Mouse (Mus musculus): ENCODE measurements around the gene Fgfr2.
"Not testable (repeated sequence)": the region's sequence is repeated elsewhere in the genome, so short reads cannot be mapped to it uniquely, and the experiment has no call there.

The Fgfr2 gene

DNA sequence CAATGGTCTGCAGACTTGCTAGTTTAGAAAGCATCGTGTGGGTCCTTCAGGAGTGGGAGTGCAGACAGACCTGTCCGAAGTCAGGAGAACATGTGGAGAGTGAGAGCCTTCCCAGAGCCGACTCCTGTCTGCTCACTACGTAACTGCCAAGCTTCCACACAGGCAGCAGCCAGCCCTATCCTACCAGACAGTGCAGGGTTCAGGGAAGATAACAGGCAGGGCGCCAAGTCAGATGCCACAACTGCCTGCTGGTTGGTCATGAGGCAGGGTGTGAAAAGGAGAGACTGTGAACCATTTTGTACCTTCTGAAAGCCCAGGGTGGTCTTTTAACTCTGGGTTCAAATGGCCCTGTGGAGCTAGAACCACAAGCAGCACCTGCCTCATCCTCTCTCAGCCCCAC is 553.1 kb downstream of the Fgfr2 start:
- in situ Hi-C loops (cut with MboI; ENCODE audit: unreplicated experiment in 2 of 2): loop anchor here (25.0 kb wide), 2 partner anchors 1067 to 1208 kb away; partner anchors contain the start of genes 2310057M21Rik (in 1 of the 2), Edrf1 (in 1 of the 2) and Pstk (in 1 of the 2)

DNA sequence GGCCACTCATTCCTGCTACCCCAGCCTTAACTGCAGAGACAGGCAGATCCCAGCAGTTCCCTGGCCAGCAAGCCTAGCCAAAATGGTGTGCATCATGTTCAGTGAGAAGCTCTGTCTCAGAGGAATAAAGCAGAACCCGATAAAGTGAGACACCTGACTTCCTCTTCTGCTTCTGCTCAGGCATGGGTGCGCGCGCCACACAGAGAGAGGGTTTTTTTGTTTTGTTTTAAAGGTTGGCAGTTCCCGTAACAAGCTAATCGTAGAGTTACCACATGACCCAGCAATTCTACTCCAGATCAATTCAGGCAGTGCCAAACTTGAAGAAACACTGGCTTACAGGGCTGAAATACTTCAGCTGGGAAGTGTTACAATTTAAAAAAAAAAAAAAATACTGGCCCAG is 554.3 kb downstream of the Fgfr2 start:
- in situ Hi-C loops (cut with MboI; ENCODE audit: unreplicated experiment in 2 of 2): loop anchor here (10.0 to 25.0 kb wide), 3 partner anchors 326 to 1207 kb away; partner anchors contain the start of genes 2310057M21Rik (in 1 of the 2), Edrf1 (in 1 of the 2) and Pstk (in 1 of the 2)

DNA sequence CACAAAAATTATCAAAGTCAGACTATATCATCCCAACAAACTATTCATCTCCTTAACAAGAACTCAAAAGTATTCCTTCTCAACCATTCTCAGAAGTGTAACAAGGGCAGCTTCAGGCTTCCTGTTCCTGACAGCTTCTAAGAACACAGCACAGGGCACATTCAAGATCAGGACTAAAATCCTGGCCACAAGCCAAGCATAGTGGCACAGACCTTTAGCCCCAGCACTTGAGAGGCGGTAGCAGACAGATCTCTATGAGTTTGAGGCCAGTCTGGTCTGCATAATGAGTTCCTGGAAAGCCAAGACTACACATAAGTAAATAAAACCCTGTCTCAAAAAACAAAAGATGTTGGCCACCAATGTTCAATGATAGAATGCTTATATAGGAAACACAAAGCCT is 557.3 kb downstream of the Fgfr2 start:
- in situ Hi-C loops (cut with MboI; ENCODE audit: unreplicated experiment in 2 of 2): loop anchor here (10.0 to 25.0 kb wide), 3 partner anchors 329 to 1204 kb away; partner anchors contain the start of genes 2310057M21Rik (in 1 of the 2), Edrf1 (in 1 of the 2) and Pstk (in 1 of the 2)

DNA sequence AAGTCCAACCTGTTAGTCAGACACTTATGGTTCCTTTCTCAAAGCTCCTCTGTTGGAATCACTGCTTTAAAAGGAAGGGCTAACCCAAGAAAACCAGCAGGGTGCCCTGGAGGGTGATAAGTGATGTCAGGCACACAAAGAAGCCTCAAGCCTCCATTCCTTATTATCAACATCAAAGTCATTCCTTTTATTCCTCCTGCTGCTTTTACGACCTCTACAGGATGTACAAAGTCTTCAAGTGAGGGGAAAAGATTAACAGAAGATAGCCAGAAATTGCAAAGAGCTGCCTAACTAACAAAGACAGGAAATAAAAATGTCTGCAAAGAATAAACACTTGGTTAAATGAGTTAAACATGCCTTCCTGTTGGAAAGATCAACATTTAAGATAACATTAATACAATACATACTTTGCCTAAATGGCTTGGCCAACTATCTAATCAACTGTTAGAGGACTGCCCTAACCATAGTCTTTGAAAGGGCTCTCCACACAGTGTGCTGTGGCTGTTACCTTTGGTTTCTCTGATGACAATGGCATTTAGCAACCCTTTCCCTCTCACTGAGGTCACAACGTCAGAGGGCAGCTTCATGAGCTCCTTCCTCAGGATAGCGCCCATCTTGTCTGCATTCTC is 563.9 kb downstream of the Fgfr2 start:
- in situ Hi-C loops (cut with MboI; ENCODE audit: unreplicated experiment in 2 of 2): loop anchor here (5.0 to 25.0 kb wide), 6 partner anchors 332 to 1197 kb away; partner anchors contain the start of genes 2310057M21Rik (in 1 of the 2), Edrf1 (in 1 of the 2), Hmx2 (in 1 of the 2) and Pstk (in 1 of the 2)

DNA sequence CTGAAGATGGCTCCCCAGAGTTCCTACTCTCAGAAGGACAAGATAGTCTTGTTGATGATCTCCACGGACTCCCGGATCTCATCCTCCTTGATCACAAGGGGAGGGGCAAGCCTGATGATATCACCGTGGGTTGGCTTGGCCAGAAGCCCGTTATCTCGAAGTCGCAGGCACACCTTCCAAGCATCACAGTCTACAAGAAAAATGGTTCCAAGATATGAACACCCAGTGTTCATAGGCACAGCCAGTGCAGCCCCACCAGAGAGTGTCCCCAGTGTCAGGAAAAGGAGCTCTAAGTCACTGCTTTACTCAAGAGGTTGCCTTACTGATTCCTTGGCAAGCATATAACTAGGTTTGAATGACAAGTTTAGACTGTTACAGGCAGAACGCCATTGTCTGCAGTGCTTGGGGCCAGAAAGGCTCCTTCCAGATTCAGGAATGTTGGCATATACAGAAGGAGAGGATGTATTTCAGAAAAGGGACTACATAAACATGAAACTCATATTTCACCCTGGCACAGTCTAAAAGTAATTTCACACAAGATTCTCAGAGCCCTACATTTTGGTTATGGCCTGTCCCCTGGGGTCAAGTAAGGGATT is 564.9 kb downstream of the Fgfr2 start:
- in situ Hi-C loops (cut with MboI; ENCODE audit: unreplicated experiment in 2 of 2): loop anchor here (5.0 to 25.0 kb wide), 6 partner anchors 331 to 1196 kb away; partner anchors contain the start of genes 2310057M21Rik (in 1 of the 2), Edrf1 (in 1 of the 2), Hmx2 (in 1 of the 2) and Pstk (in 1 of the 2)

DNA sequence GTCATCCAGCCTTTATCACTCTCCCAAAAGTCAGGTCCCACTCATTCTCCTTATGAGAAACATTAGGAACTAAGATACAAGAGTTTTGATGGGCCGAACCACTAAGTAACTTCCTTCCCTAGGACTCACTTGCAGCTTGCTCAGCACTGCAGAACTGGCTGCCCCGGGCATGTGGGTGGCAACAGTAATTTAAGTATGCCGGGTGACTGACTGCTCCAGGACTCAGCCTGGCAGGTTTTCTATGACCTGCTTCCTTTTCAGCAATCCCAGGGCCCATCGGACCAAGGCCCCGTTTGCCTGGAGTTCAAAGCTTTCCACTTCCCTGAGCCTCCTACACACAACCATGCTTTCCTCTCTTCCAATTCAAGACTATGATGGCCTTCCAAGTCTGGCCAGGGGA is 566.6 kb downstream of the Fgfr2 start:
- in situ Hi-C loops (cut with MboI; ENCODE audit: unreplicated experiment in 2 of 2): loop anchor here (5.0 to 25.0 kb wide), 6 partner anchors 329 to 1194 kb away; partner anchors contain the start of genes 2310057M21Rik (in 1 of the 2), Edrf1 (in 1 of the 2), Hmx2 (in 1 of the 2) and Pstk (in 1 of the 2)

GRCm38 (mm10) chr7:132555911-132556310 is 567.2 kb downstream of the Fgfr2 start:
- in situ Hi-C loops (cut with MboI; ENCODE audit: unreplicated experiment in 2 of 2): loop anchor here (5.0 to 25.0 kb wide), 6 partner anchors 329 to 1194 kb away; partner anchors contain the start of genes 2310057M21Rik (in 1 of the 2), Edrf1 (in 1 of the 2), Hmx2 (in 1 of the 2) and Pstk (in 1 of the 2)

DNA sequence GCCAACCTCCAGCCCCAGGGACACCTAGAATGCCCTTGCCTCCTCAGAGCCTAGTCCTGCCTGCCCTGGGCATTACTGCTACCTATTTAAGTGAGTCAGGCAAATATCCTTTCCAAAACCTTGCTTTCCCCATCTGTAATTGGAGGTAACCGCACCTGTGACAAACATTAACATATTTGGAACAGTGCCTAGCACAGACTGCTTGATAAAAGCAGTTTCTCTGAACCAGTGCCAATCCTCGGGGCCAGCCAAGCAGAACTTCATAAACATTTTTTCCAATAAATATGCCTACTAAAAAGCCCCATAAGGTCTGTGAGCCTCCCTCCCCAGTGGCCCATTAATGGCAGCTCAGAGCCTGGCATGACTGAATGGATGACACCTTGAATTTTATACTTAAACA is 569.1 kb downstream of the Fgfr2 start:
- in situ Hi-C loops (cut with MboI; ENCODE audit: unreplicated experiment in 2 of 2): loop anchor here (5.0 to 25.0 kb wide), 3 partner anchors 77 to 1192 kb away; partner anchors contain the start of genes 2310057M21Rik (in 1 of the 2), Edrf1 (in 1 of the 2) and Pstk (in 1 of the 2)

DNA sequence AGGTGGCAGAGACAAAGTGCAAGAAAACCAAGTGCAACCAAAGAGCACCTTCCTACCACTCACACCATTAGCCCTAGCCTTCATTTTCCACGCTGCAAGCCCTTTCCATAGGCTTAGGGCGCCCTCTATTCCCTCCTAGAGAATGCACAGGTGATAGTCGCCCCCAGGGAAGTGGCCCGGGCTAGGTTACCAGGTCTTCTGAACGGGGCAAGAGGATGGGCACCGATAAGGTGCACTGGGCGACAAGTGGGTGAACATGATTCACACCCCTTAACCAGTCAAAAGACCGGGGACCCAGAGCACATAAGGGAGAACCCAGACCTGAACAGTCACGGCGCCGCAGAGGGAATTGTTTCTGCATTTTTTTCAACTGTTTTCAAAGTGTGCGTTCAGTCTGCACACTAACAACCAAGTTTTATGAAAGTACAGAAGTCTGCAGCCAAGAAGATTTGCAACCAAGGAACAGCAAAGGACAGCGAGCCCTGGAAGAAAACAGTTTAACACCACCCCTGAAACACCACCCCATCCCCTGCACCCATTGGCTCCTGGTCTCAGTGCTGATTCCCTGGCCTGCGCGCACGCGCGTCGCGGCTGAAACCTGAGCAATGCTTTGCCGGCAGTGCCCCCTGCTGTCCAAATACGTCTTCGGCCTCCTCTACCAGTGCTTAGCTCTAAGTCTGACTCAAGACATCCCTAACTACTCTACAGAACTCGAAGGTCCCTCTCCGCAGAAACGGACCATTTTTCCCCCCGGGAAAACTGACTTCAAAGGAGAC is 571.6 kb downstream of the Fgfr2 start:
- in situ Hi-C loops (cut with MboI; ENCODE audit: unreplicated experiment in 2 of 2): loop anchor here (5.0 to 25.0 kb wide), 3 partner anchors 74 to 1189 kb away; partner anchors contain the start of genes 2310057M21Rik (in 1 of the 2), Edrf1 (in 1 of the 2) and Pstk (in 1 of the 2)

DNA sequence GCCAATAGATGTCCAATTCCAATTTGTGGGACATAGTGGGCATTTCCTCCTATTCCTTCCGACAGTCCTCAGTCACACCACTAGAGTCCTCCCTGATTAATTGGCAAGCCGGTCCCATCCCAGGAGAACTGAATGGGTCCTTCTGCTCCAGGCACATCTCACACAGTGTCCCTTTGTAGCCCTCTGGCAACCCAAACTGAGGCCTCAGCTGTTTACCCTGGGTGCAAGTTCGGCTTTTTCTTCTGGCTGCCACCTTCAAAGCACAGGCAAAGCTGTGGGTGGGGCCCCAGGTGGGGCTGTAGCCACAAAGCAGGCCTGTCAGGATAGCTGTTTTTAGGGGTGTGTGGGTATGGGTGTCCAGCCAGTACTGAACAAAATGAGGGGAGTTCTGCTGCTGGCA is 576.0 kb downstream of the Fgfr2 start:
- in situ Hi-C loops (cut with MboI; ENCODE audit: unreplicated experiment in 2 of 2): loop anchor here (5.0 to 25.0 kb wide), 5 partner anchors 70 to 1785 kb away; partner anchors contain the start of genes Btbd16 (in 1 of the 2), Hmx2 (in 1 of the 2) and Hmx3 (in 1 of the 2)

DNA sequence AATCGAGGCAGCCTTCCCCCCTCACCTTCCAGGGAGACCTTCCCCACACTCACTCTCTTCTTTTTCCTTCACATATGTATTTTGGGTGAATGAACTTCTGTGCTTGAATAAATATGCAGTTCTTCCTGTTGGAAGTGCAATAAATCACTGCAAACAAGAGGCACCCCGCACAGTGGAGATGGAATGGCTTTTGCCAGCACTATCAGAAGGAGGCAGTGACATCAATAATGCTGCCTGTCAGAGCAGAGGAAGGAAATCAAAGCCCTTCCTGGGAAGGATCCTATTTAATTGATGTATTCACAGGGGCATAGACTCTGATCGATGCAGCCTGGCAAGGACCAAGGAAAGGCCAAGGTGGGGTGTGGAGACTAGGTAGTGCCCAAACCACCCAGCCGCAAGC is 580.7 kb downstream of the Fgfr2 start:
- in situ Hi-C loops (cut with MboI; ENCODE audit: unreplicated experiment in 2 of 2): loop anchor here (10.0 to 25.0 kb wide), 4 partner anchors 648 to 1780 kb away; partner anchors contain the start of genes Btbd16 (in 1 of the 2), Hmx2 (in 1 of the 2) and Hmx3 (in 1 of the 2)

- in situ Hi-C loops (cut with MboI; ENCODE audit: unreplicated experiment in 2 of 2): loop anchor here (10.0 to 25.0 kb wide), 4 partner anchors 647 to 1779 kb away; partner anchors contain the start of genes Btbd16 (in 1 of the 2), Hmx2 (in 1 of the 2) and Hmx3 (in 1 of the 2)
These were observed 581.6 kb downstream of the Fgfr2 start for GRCm38 (mm10) chr7:132541566-132541965.

DNA sequence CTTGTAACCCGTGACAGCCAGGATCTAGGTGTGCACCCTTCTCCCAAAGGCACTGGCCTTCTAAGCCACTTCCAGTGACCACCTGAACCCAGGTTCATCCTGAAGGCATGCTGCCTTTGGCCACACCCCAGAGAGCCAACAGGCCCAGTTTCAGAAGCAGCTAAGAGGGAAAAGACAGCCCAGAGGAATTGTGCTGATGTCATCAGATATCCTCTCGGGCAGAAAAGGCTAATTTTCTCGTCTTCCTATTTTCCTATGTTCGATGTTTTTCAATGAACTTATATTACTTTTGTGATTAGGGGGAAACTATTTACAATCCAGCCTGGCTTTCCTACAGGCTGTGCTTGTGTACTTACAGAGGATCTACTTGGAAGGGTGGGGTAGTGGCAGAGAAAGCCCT is 582.6 kb downstream of the Fgfr2 start:
- in situ Hi-C loops (cut with MboI; ENCODE audit: unreplicated experiment in 2 of 2): loop anchor here (10.0 to 25.0 kb wide), 4 partner anchors 646 to 1778 kb away; partner anchors contain the start of genes Btbd16 (in 1 of the 2), Hmx2 (in 1 of the 2) and Hmx3 (in 1 of the 2)

DNA sequence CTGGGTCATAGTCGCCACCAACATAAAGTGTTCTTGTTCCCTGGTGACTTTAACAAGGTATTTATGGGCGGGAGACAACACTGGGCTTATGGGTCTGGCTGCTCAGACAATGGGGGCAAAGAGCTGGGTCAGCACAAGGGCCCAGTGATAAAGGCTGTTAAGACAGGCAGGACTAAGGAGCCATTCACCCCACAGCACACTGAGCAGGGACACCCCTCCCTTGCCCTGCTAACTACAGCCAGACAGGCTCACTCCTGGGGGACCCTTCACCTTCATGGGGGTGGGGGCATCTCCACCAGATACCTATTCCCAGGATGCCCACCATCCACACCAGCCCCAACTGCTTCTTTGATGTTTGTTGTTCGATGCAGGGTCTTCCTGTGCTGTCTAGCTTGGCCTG is 593.9 kb downstream of the Fgfr2 start:
- in situ Hi-C loops (cut with MboI; ENCODE audit: unreplicated experiment in 2 of 2): loop anchor here (25.0 kb wide), 2 partner anchors 992 to 1767 kb away; partner anchors contain the start of genes Btbd16 (in 1 of the 2), Hmx2 (in 1 of the 2) and Hmx3 (in 1 of the 2)

DNA sequence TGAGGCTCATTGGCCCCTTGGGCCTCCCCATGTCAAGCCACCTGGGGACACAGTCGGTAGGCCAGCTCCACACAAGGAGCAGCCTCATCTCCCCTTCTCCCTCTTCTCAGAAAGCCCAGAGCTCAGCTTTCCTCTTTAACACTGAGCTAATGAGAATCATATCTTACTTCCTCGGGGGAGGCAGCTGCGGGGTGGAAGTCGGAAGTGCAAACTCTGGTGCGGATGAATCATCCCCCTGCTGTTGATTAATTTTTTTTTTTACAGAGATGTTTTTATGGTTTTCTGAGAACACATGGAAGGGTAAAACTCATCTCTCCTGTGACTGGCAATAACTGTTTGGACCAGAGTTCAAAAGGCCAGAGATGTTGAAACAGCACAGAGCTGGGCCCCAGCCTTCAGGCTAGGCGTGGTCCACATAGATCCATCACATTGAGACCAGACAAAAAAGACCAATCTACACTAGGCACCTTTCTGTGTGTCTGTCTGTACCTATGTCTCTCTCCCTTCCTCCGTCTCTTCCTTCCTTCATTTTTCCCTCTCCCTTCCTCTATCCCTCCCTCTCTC is 609.6 kb downstream of the Fgfr2 start:
- in situ Hi-C loops (cut with MboI; ENCODE audit: unreplicated experiment in 2 of 2): no loop called here

- in situ Hi-C loops (cut with MboI; ENCODE audit: unreplicated experiment in 2 of 2): no loop called here
These were observed 614.0 kb downstream of the Fgfr2 start for GRCm38 (mm10) chr7:132509110-132509509.

DNA sequence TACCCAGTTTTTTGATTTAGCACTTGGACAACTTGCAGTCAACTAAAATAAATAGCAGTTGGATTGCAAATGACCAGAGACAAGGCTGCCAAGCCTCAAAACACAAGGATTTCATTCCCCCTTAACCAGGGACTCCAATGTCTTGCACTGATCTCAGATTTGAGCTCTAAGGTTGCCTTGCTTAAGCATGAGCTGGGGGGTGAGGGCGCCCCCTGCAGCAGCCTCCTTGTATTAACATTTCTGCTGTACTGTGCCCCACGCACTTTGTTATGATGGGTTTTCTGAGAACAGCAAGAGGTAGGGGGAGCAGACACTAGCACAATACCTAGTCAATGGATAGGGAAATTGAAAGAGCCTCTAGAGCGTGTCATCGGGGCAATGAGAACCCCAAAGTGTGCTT is 615.8 kb downstream of the Fgfr2 start:
- in situ Hi-C loops (cut with MboI; ENCODE audit: unreplicated experiment in 2 of 2): no loop called here

DNA sequence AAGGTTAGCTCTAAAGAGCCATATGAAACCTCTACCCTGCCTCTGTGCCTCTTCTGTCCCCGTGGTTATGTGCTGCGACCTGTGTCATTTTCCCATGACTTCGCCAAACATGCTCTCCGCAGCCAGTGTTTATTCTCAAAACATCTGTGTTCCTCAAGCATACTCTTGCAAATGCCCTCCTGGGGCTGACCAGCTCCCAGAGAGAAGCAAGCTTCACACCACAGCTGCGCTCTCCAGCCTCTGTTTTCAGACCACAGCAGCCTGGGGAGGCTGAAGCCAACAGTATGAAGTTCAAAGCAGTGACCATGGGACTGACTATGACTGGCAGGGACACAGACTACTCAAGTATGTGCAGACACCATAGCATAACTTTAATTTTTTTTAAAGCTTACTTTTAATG is 616.9 kb downstream of the Fgfr2 start:
- in situ Hi-C loops (cut with MboI; ENCODE audit: unreplicated experiment in 2 of 2): no loop called here

GRCm38 (mm10) chr7:132502445-132502844 is 620.7 kb downstream of the Fgfr2 start:
- in situ Hi-C loops (cut with MboI; ENCODE audit: unreplicated experiment in 2 of 2): not testable (repeated sequence)
